Mouse (Mus musculus) myocyte (in vitro differentiated cells): ENCODE results near the gene Kcne4.

Source experiments
- CEBPB ChIP-seq: IDR thresholded peaks from 2 replicates; pipeline ENCODE4 v1.6.1; 2011; ENCODE audit warnings: mild to moderate bottlenecking, moderate library complexity; ENCODE audit not compliant: poor library complexity, insufficient read depth, severe bottlenecking
- E2F4 ChIP-seq: IDR thresholded peaks from one replicate; pipeline ENCODE4 v1.6.1; 2011; ENCODE audit warnings: mild to moderate bottlenecking, control low read depth, moderate library complexity; ENCODE audit not compliant: insufficient read depth
- POLR2A ChIP-seq: IDR thresholded peaks from one replicate; pipeline ENCODE4 v1.6.1; 2011; ENCODE audit warnings: low read depth, mild to moderate bottlenecking, control low read depth, moderate library complexity; ENCODE audit not compliant: insufficient read length
- SRF ChIP-seq: IDR thresholded peaks from one replicate; pipeline ENCODE4 v1.6.1; 2011; ENCODE audit warnings: low read depth; ENCODE audit not compliant: control insufficient read depth, insufficient read length
- TCF3 ChIP-seq: IDR thresholded peaks from one replicate; pipeline ENCODE4 v1.6.1; 2011; ENCODE audit warnings: low read depth, control low read depth; ENCODE audit not compliant: insufficient read length
- USF1 ChIP-seq: IDR thresholded peaks from one replicate; pipeline ENCODE4 v1.6.1; 2011; ENCODE audit warnings: low read depth, mild to moderate bottlenecking, control low read depth, moderate library complexity

GRCm38 (mm10) chr1:78781899-78782298, 34.7 kb upstream of the Kcne4 start:
- no peak for TF ChIP-seq SRF
- TF ChIP-seq POLR2A, result no peak
- no peak for TF ChIP-seq TCF3
- no peak for TF ChIP-seq E2F4
- TF ChIP-seq USF1, result no peak
- TF ChIP-seq CEBPB, result no peak
